9 mouse cellular contexts compared by ENCODE assay signal in the genomic region with DNA sequence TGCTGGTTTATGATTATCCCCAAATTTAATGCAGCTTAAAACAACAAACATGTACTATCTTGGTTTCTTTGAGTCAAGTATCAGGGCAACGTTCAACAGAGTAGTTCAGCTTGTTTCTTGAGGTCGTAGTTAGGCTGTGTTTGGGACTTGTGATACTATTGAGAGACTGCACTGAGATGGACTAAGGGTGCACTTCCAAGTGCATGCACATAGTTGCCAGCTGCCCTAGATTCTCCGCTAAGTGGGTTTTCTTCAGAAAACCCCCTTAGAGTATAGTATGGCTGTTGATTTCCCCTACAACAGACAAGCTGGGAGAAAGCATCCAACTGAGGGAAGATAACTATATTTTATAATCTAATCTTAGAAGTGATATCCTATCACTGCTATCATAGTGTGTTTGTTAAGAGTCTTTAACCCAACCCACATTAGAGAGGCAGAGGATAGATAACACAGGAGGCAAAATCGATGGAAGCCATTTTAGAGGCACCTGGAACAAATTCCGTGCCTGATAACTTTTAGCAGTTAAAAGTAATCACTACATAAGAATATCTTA. TPM values are rescaled to one million over a fixed set of nuclear protein-coding genes. Genes with fewer than 3 reads are reported as not detected.
DNase-seq lines count a peak whose midpoint lies in the region; ATAC-seq and TF ChIP-seq lines count a peak whose summit lies in the region.
"Had no signal": no experiment of that assay in that cellular context is flagged by ENCODE, and none has a peak within 500 bp of the region (broad histone marks: within the 10 kb centered on the region; RNA-seq: fewer than 3 reads in every experiment).

No protein-coding gene starts in this region.

- H3K27ac ChIP-seq in heart, embryonic 10.5 days: no peak overlapping the region
- no peak overlapping the region for H3K27ac ChIP-seq in lung, embryonic 15.5 days
- H3K27ac ChIP-seq in intestine, postnatal 0 days (ENCODE audit: low read depth, low read length): no peak overlapping the region
- no peak overlapping the region for H3K27ac ChIP-seq in stomach, embryonic 15.5 days

- ATAC-seq in lung, embryonic 15.5 days (ENCODE audit: borderline replicate concordance, extremely low read depth, low FRiP score, low TSS enrichment): no peak
- ATAC-seq in intestine, postnatal 0 days: no peak
- no peak for ATAC-seq in stomach, embryonic 15.5 days (ENCODE audit: insufficient read depth, low FRiP score, low read depth)

- H3K4me1 ChIP-seq in heart, embryonic 10.5 days: peaks cover 9% of the 10 kb centered on the region; the same call in 1 of the 2 replicates
- H3K4me1 ChIP-seq in lung, embryonic 15.5 days: peaks cover 8% of the 10 kb centered on the region
- H3K4me1 ChIP-seq in intestine, postnatal 0 days (replicated peaks; ENCODE audit: control insufficient read depth, insufficient read depth, low read length): peaks cover 4% of the 10 kb centered on the region; the same call in 1 of the 2 replicates
- peaks cover 3% of the 10 kb centered on the region; the same call in 1 of the 2 replicates for H3K4me1 ChIP-seq in stomach, embryonic 15.5 days

- WGBS in heart, embryonic 10.5 days: 38% methylated on average over 5 of the region's 5 CpGs
- WGBS in lung, embryonic 15.5 days: 59% methylated on average over 5 of the region's 5 CpGs
- WGBS in intestine, postnatal 0 days: 44% methylated on average over 5 of the region's 5 CpGs
- WGBS in stomach, embryonic 15.5 days: 53% methylated on average over 5 of the region's 5 CpGs

- no peak overlapping the region for H3K9ac ChIP-seq in lung, embryonic 15.5 days
- H3K9ac ChIP-seq in intestine, postnatal 0 days (ENCODE audit: low read depth, low read length): no peak overlapping the region
- no peak overlapping the region for H3K9ac ChIP-seq in stomach, embryonic 15.5 days

- no peaks in the 10 kb centered on the region for H3K9me3 ChIP-seq in heart, embryonic 10.5 days
- no peaks in the 10 kb centered on the region for H3K9me3 ChIP-seq in lung, embryonic 15.5 days
- H3K9me3 ChIP-seq in intestine, postnatal 0 days (ENCODE audit: control insufficient read depth): no peaks in the 10 kb centered on the region
- H3K9me3 ChIP-seq in stomach, embryonic 15.5 days: no peaks in the 10 kb centered on the region

- H3K27me3 ChIP-seq in heart, embryonic 10.5 days (ENCODE audit: insufficient read depth, poor library complexity, severe bottlenecking): no peaks in the 10 kb centered on the region
- no peaks in the 10 kb centered on the region for H3K27me3 ChIP-seq in lung, embryonic 15.5 days
- H3K27me3 ChIP-seq in intestine, postnatal 0 days (replicated peaks; ENCODE audit: control insufficient read depth, insufficient read depth, low read length): no peaks in the 10 kb centered on the region
- no peaks in the 10 kb centered on the region for H3K27me3 ChIP-seq in stomach, embryonic 15.5 days (replicated peaks)

- 0 out of 2 replicates have a peak overlapping the region, but pooled peaks have one; percentile 9 for H3K4me3 ChIP-seq in heart, embryonic 10.5 days
- no peak overlapping the region for H3K4me3 ChIP-seq in lung, embryonic 15.5 days
- H3K4me3 ChIP-seq in intestine, postnatal 0 days (ENCODE audit: low read depth, low read length): no peak overlapping the region; the same call in 1 of the 2 replicates
- H3K4me3 ChIP-seq in stomach, embryonic 15.5 days (replicated peaks): no peak overlapping the region

- intact Hi-C loops in left cerebral cortex, postnatal 10 days (cut with DNase I): loop anchor here (5.0 kb wide), 1 partner anchor 65 kb away; no protein-coding TSS in a partner anchor

- no peaks in the 10 kb centered on the region for H3K36me3 ChIP-seq in heart, embryonic 10.5 days
- H3K36me3 ChIP-seq in lung, embryonic 15.5 days: no peaks in the 10 kb centered on the region
- no peaks in the 10 kb centered on the region for H3K36me3 ChIP-seq in intestine, postnatal 0 days (ENCODE audit: control insufficient read depth, insufficient read depth)
- H3K36me3 ChIP-seq in stomach, embryonic 15.5 days: no peaks in the 10 kb centered on the region

- no peak for DNase-seq in heart, embryonic 10.5 days (ENCODE audit: low spot score)
- DNase-seq in heart, adult 8-10 months (ENCODE audit: low spot score): no peak
- DNase-seq in lung, postnatal 25 days (ENCODE audit: low spot score): no peak
- no peak for DNase-seq in left cerebral cortex, postnatal 10 days (ENCODE audit: extremely low spot score in 1 of 2, low spot score in 2 of 2)
- no peak for DNase-seq in thymus, postnatal 14 days
- DNase-seq: adrenal gland, postnatal 25 days had no signal

- no peak for TF ChIP-seq CTCF in intestine, postnatal 0 days (IDR thresholded peaks at IDR 0.05; ENCODE audit: low read depth)

- peak overlapping the region; percentile 69; the same call in 1 of the 2 replicates for H3K4me2 ChIP-seq in lung, embryonic 15.5 days
- H3K4me2 ChIP-seq in intestine, postnatal 0 days (replicated peaks; ENCODE audit: low read depth): peak overlapping the region; percentile 77
- 0 out of 2 replicates have a peak overlapping the region, but pooled peaks have one; percentile 21 for H3K4me2 ChIP-seq in stomach, embryonic 15.5 days

RNA-seq across cellular contexts. Expression of a gene that starts 1.7 kb away (rescaled TPM):
- polyA plus RNA-seq in heart, embryonic 10.5 days (2016; fragmentation: Nextera tagmentation; extraction: Ambion mirVana): 40.0 and 41.6 TPM in 2 replicates
- 10 to 100 TPM; 52.0 to 63.1 (median 59.0) TPM for total RNA-seq in heart, adult 8-10 months (2022)
- 36.9 and 39.6 TPM in 2 replicates for polyA plus RNA-seq in lung, embryonic 15.5 days (2015; fragmentation: Nextera tagmentation; extraction: Ambion mirVana)
- 43.1 and 50.0 TPM in 2 replicates for polyA plus RNA-seq in intestine, postnatal 0 days (2015; fragmentation: Nextera tagmentation; extraction: Ambion mirVana)
- polyA plus RNA-seq in stomach, embryonic 15.5 days (2015; fragmentation: Nextera tagmentation; extraction: Ambion mirVana): 37.8 and 38.4 TPM in 2 replicates
- 10 to 100 TPM; 31.2 to 33.9 TPM for total RNA-seq in left cerebral cortex, postnatal 10 days (2021)

RNA-seq across cellular contexts. Expression of a gene that starts 1.8 kb away (rescaled TPM):
- 25.0 and 34.5 TPM in 2 replicates for polyA plus RNA-seq in heart, embryonic 10.5 days (2016; fragmentation: Nextera tagmentation; extraction: Ambion mirVana)
- total RNA-seq in heart, adult 8-10 months (2022): 10 to 100 TPM; 10.8 to 13.4 (median 11.8) TPM
- 34.7 and 35.8 TPM in 2 replicates for polyA plus RNA-seq in lung, embryonic 15.5 days (2015; fragmentation: Nextera tagmentation; extraction: Ambion mirVana)
- 13.5 and 14.7 TPM in 2 replicates for polyA plus RNA-seq in intestine, postnatal 0 days (2015; fragmentation: Nextera tagmentation; extraction: Ambion mirVana)
- 33.7 and 34.0 TPM in 2 replicates for polyA plus RNA-seq in stomach, embryonic 15.5 days (2015; fragmentation: Nextera tagmentation; extraction: Ambion mirVana)
- total RNA-seq in left cerebral cortex, postnatal 10 days (2021): 10 to 100 TPM; 22.6 to 24.8 TPM

Comparison
In these comparisons a context has a peak if more than half of its experiments do, and no peak if none do; other contexts are left out.
1. H3K4me2 ChIP-seq: peak in every context shown above with its lines; median percentile 77 in intestine, postnatal 0 days; 69 in lung, embryonic 15.5 days; 21 in stomach, embryonic 15.5 days.